Mouse (Mus musculus) midbrain, postnatal 0 days (tissue): ENCODE results near the gene Trove2. TPM values are rescaled to one million over a fixed set of nuclear protein-coding genes. Genes with fewer than 3 reads are reported as not detected.

ENCODE experiments used
- ATAC-seq: fragments of 200-750 bp; cut with Nextera tagmentation; 2 replicates; pipeline ENCODE4 v1.8.0; 2017; ENCODE audit warnings: moderate number of reproducible peaks, mild to moderate bottlenecking, moderate TSS enrichment, moderate library complexity; ENCODE audit not compliant: low FRiP score
- DNase-seq: peaks from one replicate; pipeline ENCODE4 v3.0.0-alpha.2; 2015; ENCODE audit warnings: low spot score
- H3K27ac ChIP-seq: fragments of 300-500 bp; sonication (generic); 2 replicates; pipeline ENCODE4 v1.5.1; 2014; ENCODE audit warnings: low read depth, mild to moderate bottlenecking, low read length, mixed read lengths
- H3K27me3 ChIP-seq: fragments of 300-500 bp; sonication (generic); 2 replicates; pipeline ENCODE4 v1.6.1; 2014; ENCODE audit warnings: low read length, control low read depth, mixed read lengths; ENCODE audit not compliant: insufficient read depth
- H3K36me3 ChIP-seq: fragments of 300-500 bp; sonication (generic); 2 replicates; pipeline ENCODE4 v1.6.1; 2014; ENCODE audit warnings: low read length, control low read depth, mixed read lengths; ENCODE audit not compliant: insufficient read depth
- H3K4me1 ChIP-seq: fragments of 300-500 bp; sonication (generic); 2 replicates; pipeline ENCODE4 v1.6.1; 2014; ENCODE audit warnings: mild to moderate bottlenecking, control low read depth, antibody characterized with exemption, low read length, mixed read lengths; ENCODE audit not compliant: insufficient read depth
- H3K4me2 ChIP-seq: fragments of 300-500 bp; sonication (generic); 2 replicates; pipeline ENCODE4 v1.6.1; 2014; ENCODE audit warnings: low read depth, mild to moderate bottlenecking, low read length, mixed read lengths; ENCODE audit not compliant: poor library complexity, severe bottlenecking
- H3K4me3 ChIP-seq: fragments of 300-500 bp; sonication (generic); 2 replicates; pipeline ENCODE4 v1.5.1; 2014; ENCODE audit warnings: low read depth, mild to moderate bottlenecking, low read length, moderate library complexity
- H3K9ac ChIP-seq: fragments of 300-500 bp; sonication (generic); replicated peaks from 2 replicates; pipeline ENCODE4 v1.6.1; 2014; ENCODE audit warnings: mild to moderate bottlenecking, low read length, moderate library complexity, mixed read lengths; ENCODE audit not compliant: poor library complexity, severe bottlenecking
- H3K9me3 ChIP-seq: fragments of 300-500 bp; sonication (generic); 2 replicates; pipeline ENCODE4 v1.6.1; 2016; ENCODE audit warnings: low read length, control low read depth
- CTCF ChIP-seq: IDR thresholded peaks from 2 replicates; pipeline ENCODE4 v1.5.1; 2016; ENCODE audit warnings: antibody characterized with exemption, mild to moderate bottlenecking
- WGBS: fragments of 180-500 bp; shearing (Covaris S2); extraction: QIAGEN DNeasy Blood & Tissue Kit; methylation state at CpG from one replicate; pipeline ENCODE4 v1.1.7; 2014; 5-methylcytosine and 5-hydroxymethylcytosine counted together
- polyA plus RNA-seq: library from polyadenylated mRNA; unstranded; fragments of >200 nt; fragmentation: Nextera tagmentation; extraction: Ambion mirVana; gene quantifications from 2 replicates; pipeline ENCODE4 v1.2.1, GENCODE M21; 2015
- total RNA-seq: library from RNA; depleted of rRNA; stranded (reverse); fragments of >200 nt; gene quantifications from 2 replicates; pipeline ENCODE4 v1.2.3, GENCODE M21; 2014

Gene Trove2
- total and polyA plus RNA-seq, 2 experiments from 2014 or later, result 24.9 to 31.5 TPM

GRCm38 (mm10) chr1:143770444-143771109 lies 6.3 kb downstream of the Trove2 start:
- Histone ChIP-seq H3K4me2 (no peak overlapping the region), H3K27ac (no peak overlapping the region), H3K4me1 (peaks cover 7% of the 10 kb centered on the region; the same call in 1 of the 2 replicates), H3K9me3 (no peaks in the 10 kb centered on the region), H3K27me3 (no peaks in the 10 kb centered on the region), H3K9ac (no peak overlapping the region), H3K4me3 (no peak overlapping the region), H3K36me3 (peaks cover 20% of the 10 kb centered on the region)
- WGBS, result 61% methylated on average over 20 of the region's 20 CpGs
- DNase-seq (no peak), ATAC-seq (no peak)
- no peak for TF ChIP-seq CTCF

GRCm38 (mm10) chr1:143766238-143766637 lies 10.6 kb downstream of the Trove2 start:
- ATAC-seq (no peak), DNase-seq (no peak)
- no peaks in the 10 kb centered on the region for H3K27me3 ChIP-seq
- H3K9ac ChIP-seq, result no peak overlapping the region
- 91% methylated on average over 6 of the region's 6 CpGs for WGBS
- H3K4me1 ChIP-seq, result no peaks in the 10 kb centered on the region
- TF ChIP-seq CTCF, result no peak
- no peak overlapping the region for H3K4me2 ChIP-seq
- H3K4me3 ChIP-seq, result no peak overlapping the region
- peaks cover 26% of the 10 kb centered on the region for H3K36me3 ChIP-seq
- no peaks in the 10 kb centered on the region for H3K9me3 ChIP-seq
- no peak overlapping the region for H3K27ac ChIP-seq

- H3K4me3 ChIP-seq, result no peak overlapping the region
- no peak overlapping the region for H3K4me2 ChIP-seq
- H3K9ac ChIP-seq, result no peak overlapping the region
- no peaks in the 10 kb centered on the region for H3K4me1 ChIP-seq
- no peak for DNase-seq
- H3K36me3 ChIP-seq, result peaks cover 30% of the 10 kb centered on the region
- 88% methylated on average over 4 of the region's 4 CpGs for WGBS
- no peak overlapping the region for H3K27ac ChIP-seq
- no peaks in the 10 kb centered on the region for H3K9me3 ChIP-seq
- TF ChIP-seq CTCF, result no peak
- ATAC-seq, result no peak
- no peaks in the 10 kb centered on the region for H3K27me3 ChIP-seq
Measured at GRCm38 (mm10) chr1:143765801-143766200, 11.1 kb downstream of the Trove2 start.

GRCm38 (mm10) chr1:143764443-143764842 lies 12.4 kb downstream of the Trove2 start:
- Histone ChIP-seq H3K9ac (no peak overlapping the region), H3K36me3 (peaks cover 34% of the 10 kb centered on the region), H3K9me3 (no peaks in the 10 kb centered on the region), H3K4me2 (no peak overlapping the region), H3K27ac (no peak overlapping the region), H3K27me3 (no peaks in the 10 kb centered on the region), H3K4me1 (no peaks in the 10 kb centered on the region), H3K4me3 (no peak overlapping the region)
- ATAC-seq, result no peak
- DNase-seq, result peak; percentile 51
- 50% methylated on average over 1 of the region's 1 CpGs for WGBS
- peak; percentile 59 for TF ChIP-seq CTCF

GRCm38 (mm10) chr1:143762159-143762558 lies 14.7 kb downstream of the Trove2 start:
- TF ChIP-seq CTCF, result no peak
- H3K36me3 ChIP-seq, result peaks cover 43% of the 10 kb centered on the region
- ATAC-seq (no peak), DNase-seq (no peak)
- H3K27ac ChIP-seq, result no peak overlapping the region
- H3K9me3 ChIP-seq, result no peaks in the 10 kb centered on the region
- H3K4me1 ChIP-seq, result no peaks in the 10 kb centered on the region
- H3K9ac ChIP-seq, result no peak overlapping the region
- no peak overlapping the region for H3K4me3 ChIP-seq
- 92% methylated on average over 8 of the region's 8 CpGs for WGBS
- H3K4me2 ChIP-seq, result no peak overlapping the region
- H3K27me3 ChIP-seq, result no peaks in the 10 kb centered on the region

GRCm38 (mm10) chr1:143745871-143746270 lies 31.0 kb downstream of the Trove2 start:
- H3K9ac ChIP-seq, result no peak overlapping the region
- DNase-seq, result no peak
- no peak for ATAC-seq
- WGBS, result 88% methylated on average over 10 of the region's 10 CpGs
- H3K27ac ChIP-seq, result no peak overlapping the region
- no peak overlapping the region for H3K4me2 ChIP-seq
- H3K9me3 ChIP-seq, result no peaks in the 10 kb centered on the region
- H3K36me3 ChIP-seq, result peaks cover 37% of the 10 kb centered on the region
- H3K4me1 ChIP-seq, result no peaks in the 10 kb centered on the region
- H3K27me3 ChIP-seq, result no peaks in the 10 kb centered on the region
- TF ChIP-seq CTCF, result no peak
- no peak overlapping the region for H3K4me3 ChIP-seq
